Mouse (Mus musculus) kidney, adult 8-10 months (tissue): ENCODE measurements at regions not wholly inside any gene's neighbourhood (a gene's known extent, or its start where the extent isn't known, plus 50 kb on each side); places are given as distances from the start of the nearest gene placed in this dataset.

Experiments
- DNase-seq, 2 experiments: peaks; one replicate each; pipeline ENCODE4 v3.0.0; 2022

DNA sequence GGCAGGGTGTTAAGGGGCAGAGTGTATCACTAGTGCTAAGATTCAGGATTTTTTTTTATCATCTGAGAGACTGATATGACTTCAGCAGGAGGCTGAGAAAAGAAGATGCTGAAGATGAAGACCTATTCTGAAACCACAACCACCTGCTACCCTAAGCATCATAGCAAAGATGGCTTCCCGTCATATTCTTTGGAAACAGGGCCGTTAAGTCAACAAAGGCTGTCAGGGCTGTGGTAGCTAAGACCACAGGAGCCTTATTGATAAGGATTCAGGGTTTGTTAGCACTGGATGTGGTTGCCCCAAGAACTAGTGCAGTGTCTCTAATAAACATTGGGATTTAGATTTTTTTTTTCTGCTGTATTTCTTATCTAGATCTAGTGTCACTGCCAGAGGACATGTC lies 56.7 kb upstream of the Rasgrp1 start:
- DNase-seq: no peak

DNA sequence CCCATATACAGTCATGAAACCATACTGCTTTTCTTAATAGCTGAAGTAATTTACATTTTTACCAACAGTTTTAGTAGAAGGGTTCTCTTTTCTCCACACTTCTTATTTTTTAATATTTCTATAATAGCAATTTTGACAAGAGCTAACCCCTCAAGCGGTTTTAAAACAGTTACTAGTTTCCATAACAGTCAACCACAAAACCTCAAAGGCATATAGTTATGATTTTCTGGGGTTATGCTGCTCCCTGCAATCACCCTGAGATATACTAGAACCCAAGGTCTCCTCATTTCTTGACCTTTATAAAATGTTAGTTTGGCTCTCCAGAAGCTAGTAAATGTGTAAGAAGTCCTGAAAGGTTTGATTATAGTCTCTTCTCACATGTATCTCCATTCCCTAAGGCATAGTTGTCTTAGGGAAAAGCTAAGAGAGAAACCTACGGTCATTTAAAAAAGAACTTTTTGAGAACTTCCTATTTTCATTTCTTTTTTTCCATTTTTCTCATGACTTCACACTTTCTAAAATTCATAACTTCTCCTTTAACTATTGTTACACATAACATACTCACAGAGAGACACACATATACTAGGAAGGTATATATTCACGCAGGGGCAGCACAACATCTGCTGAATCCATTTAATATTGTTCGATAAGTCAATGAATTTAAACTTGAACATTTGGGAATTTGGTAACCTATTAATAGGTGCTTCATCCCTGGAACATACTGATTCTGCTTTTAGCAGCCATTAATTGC lies 60.8 kb upstream of the Rasgrp1 start:
- no peak for DNase-seq

DNA sequence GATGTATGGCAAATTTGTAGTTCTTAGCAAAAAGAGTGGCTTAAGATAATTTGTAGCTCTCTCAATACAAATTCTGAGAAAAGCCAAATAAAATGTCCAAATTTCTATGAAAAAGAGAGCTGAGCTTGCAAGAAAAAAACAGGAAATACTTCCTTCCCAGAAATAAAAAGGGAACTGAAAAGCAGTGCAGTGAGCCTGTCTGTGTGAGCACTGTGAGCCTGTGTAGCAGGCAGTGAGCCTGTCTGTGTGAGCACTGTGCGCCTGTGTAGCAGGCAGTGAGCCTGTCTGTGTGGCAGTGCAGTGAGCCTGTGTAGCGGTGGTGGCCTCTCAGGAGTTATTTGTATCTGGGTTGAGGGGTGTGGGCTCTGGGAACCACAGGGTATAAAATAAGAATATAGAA lies 62.7 kb upstream of the Rasgrp1 start:
- no peak for DNase-seq

DNA sequence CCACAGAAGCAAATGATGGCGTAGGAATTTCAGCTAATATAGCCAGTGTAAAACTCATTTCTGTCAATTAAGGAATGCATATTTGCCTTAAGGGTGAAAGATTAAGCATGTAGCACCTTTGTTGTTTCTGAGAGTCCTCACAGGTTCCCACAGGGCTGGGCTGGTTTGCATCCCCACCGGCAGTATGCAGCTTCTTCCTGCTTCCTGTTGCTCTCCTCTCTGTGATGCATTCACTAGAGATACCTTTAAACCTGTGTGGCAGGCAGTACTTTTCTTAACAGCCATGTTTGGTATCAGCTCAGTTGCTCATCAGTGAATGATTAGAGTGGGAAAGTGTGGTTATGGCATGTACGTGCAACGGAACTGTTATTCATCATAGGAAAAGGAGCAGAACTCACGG lies 65.4 kb upstream of the Rasgrp1 start:
- no peak for DNase-seq

DNA sequence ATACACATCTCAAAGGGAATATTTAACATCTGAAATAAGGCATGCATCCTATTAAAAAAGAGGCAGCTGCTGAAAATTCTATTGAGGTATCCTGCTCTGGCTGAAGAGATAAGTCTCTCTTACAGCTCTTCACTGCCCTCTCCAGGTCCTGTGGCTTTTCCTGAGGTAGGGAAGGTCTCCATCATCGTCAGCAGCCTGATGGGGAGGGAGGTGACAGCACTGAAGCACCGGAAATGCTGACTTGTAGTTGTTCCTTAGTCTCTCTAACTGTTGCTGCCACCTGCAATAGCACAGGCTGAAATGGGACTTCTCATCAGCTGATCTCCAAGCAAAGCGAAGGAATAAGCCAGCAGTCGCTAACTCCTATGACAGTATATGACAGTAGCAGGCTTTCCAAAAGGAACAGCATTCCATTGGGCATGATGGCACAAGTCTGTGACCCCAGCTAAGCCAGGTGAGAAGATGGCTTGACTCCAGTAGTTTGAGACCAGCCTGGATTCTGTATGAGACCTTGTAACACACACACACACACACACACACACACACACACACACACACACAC lies 69.3 kb upstream of the Rasgrp1 start:
- peak; percentile 22 for DNase-seq

DNA sequence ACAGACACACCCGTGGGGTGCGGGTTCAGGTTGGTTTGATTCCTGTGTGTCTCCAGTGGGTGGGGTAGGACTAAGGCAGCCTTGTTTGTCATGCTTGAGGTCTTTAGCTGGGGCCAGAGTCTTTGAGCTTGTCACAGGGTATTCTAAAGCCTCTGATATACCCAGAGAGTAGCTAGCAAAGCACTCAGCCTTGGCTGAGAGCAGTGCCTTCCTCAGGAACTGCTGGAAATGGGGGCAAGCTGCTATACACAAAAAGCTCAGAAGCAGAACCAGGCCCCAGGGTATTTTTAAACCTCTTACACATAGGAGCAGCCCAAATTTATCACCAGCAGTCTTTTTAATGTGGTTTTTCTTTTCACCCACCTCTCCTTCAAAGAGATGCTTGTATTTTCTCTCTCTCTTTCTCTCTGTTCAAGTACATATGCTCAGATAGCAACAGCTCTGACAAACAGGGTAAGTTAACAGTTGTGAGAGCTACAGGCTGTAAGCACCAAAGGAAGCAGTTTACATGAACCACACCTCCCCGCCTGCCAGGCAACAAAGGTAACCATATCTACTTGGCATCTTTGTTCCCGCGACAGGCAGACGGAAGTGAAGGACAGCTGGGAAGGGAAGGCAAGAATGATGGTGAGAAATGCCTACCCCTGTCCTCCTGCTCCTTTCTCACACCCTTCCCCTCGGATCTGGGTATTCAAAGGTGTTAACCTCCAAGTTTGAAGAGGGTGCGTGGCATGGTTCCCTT lies 74.6 kb upstream of the Rasgrp1 start:
- no peak for DNase-seq

DNA sequence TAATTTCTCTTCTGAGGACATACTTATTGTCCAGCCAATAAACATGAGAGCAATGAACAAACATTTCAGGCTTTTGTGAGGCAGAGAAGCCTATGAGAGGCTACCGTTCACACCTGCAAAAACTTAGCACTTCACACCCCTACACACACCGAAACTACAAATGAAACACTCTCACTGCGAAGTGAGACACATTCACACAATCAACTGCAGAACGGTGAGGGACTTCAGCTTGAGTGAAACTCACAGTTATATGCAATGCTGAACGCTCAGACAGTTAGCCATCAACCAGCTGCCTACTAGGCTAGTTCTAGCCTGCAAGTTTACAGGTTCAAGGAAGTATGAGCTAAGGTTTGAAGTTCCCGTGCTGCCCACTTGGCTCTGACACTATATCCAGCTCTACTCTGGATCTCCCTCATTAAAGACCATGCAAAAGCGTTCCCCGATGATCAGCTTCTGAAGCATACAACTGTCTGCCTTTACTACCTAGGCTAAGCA lies 75.4 kb upstream of the Rasgrp1 start:
- no peak for DNase-seq

DNA sequence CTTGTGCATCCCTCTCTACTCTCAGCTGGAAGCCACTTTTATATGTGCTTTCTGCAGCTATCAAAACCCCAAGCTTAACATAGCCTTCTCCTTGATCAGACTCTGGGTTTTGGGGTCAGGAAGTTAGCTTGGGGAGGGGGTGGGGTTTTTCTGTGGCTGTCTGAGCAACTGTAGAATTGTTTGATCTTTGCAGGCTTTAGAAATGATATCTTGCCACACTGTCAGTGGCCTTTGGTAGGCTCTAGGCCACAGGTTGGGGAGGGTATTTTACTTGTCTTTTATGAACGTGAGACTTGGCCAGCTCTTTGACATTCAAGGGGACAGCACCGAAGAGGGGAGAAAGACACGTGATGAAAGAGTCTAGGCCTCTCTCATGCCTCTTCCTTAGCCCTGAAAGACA lies 75.9 kb upstream of the Rasgrp1 start:
- no peak for DNase-seq

DNA sequence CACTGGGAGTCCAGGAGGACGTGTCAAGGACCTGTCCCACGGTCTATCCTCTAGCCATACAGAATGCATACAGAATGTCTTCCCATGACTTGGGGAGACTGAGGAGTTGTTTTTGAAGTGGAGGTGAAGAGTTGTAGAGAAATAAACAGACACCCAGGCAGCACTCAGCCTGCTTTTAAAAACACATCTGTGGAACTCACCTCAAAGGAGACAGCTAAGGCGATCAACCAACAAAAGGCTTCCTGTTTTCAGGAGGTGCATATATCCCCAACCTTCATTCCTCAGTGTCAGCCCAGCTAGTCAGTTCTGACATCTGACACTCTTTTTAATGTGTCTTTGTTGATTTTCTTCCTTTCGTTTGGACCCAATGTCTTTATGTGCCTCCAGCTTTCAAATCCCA lies 78.6 kb upstream of the Rasgrp1 start:
- no peak for DNase-seq

DNA sequence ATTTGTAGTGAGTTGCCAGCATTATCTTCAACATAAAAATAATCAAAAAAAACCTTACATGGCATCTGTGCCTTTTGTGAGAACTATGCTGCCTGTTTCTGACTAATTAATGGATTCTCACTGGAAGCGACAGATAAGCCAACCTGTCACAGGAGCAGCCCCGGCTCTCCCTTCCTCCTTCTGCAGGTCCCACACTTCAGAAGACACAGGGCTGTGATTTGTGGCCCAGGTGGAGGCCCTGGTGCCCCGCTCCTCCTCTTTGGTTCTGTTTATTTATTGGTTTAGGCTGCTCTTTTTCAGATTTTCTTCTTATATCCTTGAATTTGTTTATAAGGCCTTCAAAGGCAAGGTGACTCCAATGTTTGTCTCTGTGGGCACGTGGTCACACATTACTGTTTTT lies 80.0 kb upstream of the Rasgrp1 start:
- no peak for DNase-seq

DNA sequence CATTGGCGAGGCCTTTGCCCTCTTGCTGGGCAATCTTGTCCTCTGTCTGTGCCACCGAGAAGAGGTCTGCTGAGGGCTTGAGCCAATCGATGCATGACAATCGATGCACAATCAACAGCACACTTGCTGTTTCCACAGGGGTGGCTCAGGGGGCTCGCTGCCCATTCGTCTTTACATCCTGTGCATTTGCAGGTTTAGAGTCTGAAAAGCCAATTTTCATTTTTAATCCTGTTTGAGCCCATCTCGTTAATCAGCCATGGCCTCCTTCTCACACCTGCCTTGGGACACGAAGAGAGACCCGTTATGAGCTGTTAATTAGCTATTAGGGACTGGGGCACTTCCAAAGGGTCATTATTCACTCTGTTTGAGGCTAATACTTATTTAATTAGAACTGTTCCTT lies 86.4 kb upstream of the Rasgrp1 start:
- DNase-seq: no peak

DNA sequence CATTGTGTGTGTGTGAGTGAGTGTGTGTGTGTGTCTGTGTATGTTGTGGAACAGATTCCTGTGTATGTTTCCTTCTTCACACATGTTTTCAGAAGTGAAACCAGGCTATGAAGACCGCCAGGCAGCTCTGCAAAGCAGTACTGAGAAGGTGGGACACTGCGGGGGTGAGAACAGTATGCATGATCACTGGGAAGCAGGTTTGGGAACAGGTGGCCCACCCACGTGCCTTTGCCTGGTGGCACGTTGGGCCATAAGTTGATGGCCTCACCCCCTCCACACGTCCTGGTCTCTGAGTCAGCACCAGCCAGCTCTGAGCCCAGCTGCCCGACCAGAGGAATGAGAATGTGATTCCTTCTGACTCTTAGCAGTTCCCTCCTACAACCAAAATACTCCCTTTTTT lies 89.2 kb upstream of the Rasgrp1 start:
- DNase-seq: no peak

DNA sequence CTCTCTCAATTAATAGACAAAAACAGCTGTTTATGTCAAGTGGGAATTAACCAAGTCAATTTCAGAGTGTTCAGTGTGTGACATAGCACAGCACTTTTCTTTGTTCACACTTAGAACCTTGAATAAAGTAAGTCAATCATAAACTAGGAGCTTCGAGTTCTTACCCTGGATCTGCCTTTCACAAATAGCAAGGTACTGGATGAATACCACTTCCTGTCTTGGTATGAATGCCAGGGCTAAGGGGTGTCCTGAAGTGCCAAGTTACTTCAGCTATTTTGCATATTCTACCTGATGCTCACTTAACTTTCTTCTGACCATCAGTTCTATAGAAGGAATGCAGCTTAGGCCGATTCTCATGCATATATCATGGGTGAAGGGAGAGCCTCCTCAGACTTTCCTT lies 90.1 kb upstream of the Rasgrp1 start:
- DNase-seq: no peak

DNA sequence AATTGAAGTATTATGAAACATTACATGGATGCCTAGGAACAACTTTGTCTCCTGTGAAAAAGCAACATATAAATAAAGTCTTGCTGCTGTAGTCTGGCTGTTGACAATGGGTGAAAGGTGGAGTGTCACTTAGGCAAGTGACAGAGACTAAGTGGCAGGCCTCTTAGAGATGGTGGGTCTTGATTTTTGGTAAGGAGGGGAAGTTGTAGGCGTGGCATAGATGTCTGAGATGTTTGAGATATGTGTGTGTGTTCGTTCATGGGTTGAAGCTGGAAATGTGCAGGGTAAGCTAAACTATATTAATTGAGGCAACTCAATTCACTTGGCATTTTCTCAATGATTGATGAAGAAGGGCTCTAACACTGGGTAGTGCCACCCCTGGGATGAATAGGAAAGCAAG lies 90.7 kb upstream of the Rasgrp1 start:
- DNase-seq: no peak

DNA sequence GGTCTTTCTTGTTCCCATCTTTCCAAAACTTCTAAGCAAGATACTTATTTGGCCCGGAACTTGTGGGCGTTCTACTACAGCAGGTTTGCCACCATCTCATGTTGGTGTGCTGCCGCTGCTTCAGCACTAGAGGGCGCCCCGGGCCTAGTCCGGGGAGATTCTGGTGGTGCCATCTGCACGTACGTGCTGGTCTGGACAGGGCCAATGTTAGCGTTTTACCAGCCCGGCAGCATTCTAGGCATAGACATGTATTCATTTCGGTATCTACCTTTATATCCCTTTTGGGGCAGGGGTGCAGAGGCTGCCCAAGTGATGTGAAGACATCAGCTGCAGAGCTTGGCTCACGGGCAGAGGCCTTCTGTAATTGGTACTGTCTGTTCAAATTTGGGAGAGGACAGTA lies 95.3 kb upstream of the Rasgrp1 start:
- no peak for DNase-seq

DNA sequence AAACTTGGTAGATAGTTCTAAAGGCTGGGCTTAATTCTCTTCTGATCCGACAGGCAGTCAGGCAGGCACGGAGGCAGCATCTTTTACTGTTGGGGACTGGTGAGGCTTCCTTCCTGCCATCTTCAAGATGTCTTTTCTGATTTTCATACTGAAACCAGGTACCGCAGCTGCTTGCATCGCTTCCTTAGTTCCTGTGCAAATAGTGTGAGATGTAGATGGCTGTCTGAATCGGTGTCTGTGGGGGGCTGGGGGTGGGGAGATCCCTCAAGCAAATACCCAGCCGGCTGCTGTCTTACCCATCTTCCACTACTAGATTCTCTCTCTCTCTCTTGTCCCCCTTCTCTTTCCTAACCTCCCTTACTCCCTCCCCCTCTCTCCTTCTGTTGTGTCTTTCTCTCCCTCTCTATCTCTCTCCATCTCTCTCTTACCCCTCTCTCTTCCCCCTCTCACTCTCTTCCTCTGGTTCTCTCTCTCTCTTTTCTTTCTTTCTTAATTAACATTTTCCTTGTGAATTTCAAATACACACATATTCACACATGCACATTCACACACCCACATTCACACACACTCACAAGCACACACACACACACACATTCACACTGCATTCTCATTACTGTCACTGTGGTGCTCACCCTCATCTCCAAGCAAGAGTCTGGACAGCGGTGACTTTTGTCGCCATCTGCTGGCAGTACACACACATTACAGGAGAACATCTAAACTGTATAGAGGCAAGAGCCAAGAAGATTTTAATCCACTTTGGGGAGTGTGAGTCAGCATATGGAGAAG lies 96.0 kb upstream of the Rasgrp1 start:
- DNase-seq: peak; percentile 42 to 67

DNA sequence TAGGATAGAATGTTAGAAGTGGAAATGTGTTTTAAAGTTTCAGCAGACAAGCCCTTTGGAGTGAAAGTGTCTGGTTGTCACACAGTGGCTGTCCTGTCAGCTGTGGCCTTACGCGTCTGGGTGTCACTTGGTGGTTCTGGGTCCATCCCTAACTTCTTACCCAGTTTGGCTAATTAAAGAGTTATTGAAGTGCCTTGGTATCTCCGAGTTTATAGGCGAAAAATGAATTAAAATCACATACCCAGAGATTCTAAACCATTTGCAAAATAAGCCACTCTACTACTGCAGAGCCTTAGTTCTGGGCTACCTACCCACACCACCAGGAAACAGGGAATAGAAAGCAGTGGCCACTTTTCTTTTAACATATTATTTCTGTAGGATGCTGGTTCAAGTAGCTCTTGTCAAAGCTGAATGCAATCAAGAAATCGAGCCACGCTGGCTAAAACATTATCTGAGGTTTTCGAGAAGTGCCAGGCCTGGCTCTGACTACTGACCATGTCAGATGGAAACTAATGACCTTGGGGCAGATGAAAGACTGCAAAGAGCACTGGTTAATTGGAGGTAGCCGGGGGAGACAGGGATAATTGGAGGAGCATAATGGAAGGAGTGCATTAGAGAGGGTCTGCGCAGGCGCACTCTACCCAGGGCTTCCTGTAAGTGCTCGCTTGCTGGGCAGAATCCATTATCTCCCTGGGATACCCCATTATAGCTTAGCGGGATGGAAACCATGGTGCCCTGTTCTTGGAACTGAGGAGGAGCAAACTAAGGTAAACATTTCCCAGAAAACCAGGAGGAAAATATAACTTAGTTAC lies 96.8 kb upstream of the Rasgrp1 start:
- DNase-seq: no peak

DNA sequence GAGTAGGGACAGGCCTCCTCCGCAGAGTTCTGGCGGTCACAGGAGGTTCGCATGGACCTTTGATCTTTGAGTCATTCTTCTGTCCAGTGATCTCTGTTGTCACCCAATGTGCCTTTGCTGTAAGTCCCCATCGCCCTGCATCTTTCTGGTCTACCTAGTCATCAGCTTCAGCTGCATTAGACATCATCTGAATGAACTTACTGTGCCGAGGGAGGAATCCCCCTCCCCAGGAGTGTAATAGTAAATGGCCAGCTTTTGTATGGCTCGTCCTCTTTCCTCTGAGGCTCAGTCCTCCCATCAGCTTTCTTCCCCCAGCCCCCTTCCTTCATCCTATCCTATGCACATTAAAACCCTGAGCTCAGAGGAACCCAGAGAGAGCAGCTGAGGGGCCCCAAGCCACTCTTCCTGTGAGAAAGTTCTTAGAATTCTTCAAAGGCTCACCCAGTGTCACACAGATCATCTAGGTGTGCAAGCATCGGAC lies 98.0 kb upstream of the Rasgrp1 start:
- DNase-seq: no peak

DNA sequence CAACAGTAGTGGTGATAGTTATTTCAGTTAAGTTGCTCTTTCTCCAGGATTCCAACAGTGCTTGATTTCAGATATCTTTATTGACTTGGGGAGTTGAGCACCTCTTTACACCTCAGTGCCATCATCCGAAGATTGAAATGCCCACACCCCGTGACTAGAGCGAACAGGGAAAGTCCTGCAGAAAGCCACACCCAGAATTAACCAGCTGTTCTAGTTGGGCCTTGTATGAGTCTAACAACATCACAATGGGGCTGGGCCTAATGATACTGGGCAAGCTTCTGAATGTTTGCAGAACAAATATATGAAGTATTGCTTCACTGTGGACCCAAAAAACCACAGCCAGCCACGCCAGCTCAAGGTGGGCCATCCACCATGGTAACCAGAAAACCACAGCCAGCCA lies 100.1 kb upstream of the Rasgrp1 start:
- DNase-seq: no peak

DNA sequence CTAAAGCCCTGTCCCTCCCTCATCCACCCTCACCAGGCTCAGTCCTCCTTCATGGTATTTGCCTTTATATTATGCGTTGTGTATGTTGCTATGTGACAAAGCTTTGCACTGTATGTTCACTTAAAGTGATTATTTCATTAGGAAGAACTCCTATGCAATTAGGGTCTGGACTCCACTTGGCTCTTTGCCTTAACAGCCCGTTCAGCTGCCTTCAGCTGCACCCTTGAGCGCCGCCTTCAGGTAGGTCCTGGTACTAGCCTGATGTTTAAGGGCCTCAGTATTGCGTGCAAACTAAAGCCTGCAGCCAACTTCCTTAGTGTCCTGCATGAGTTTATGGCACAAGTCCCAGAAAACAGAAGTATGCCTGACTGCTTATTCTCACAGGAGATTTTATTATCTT lies 101.9 kb upstream of the Rasgrp1 start:
- peak in 1 of 2 experiments; percentile 23 for DNase-seq

DNA sequence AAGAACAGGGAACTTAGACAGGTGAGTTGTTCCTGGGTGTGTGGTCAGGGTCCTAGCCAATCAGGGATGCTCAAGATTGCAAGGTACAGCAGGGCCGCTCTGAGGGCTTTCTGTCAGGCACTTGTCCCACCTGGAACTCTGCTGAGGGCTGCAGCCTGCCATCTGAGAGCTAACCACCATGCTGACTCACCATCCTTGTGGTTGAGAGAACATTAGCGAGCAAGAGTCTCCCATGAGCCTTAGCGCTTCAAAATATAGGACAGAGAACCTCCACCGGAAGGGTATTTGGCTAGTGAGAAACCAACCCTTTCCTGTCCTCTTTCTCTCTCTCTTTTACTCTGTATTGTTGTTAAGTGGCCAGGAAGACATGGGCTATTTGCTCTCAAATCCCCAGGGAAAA lies 104.1 kb upstream of the Rasgrp1 start:
- DNase-seq: no peak

DNA sequence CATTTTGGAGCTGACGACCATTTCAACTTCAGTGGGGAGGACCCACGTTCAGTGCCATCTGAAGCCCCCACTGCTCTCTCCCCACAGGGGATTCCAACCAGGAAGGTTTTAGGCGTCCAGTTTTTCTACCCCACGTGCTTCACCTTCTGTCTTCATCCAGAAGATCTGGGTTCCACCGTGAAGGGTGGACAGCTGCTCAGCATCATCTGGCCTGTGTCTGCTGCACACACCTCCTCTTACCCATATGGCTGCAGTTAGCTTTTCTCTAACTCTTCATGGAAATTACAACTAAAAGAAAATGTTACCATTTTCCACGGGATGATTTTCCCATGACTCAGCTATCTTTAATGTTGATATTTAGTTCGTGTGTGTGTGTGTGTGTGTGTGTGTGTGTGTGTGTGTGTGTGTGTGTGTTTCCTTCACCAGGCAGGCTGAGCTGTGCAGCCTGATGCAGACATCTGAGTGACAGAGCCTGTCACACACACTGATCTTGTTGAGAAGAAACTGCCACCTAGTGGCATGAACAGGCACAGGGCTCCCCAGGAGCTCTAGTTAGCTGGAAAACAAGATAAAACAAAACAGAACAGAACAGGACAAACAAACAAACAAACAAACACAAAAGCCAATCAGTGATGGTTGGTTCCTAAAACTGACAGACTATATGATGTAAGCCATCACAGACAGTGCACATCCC lies 107.5 kb upstream of the Rasgrp1 start:
- DNase-seq: peak in 1 of 2 experiments; percentile 33
